Mouse (Mus musculus) B cell, adult 2 months (primary cell): ENCODE measurements around the gene Btnl1.

Experiments used
- DNase-seq, 2 experiments: peaks; one replicate each; pipeline ENCODE4 v3.0.0; 2022

Gene Btnl1

GRCm38 (mm10) chr17:34376847-34377246 is at the start of gene Btnl1:
TSS of gene Btnl1 (plus strand) at chr17:34377132.
- no peak for DNase-seq

- peak; percentile 69 to 74 for DNase-seq
These were observed 47.1 kb upstream of the Btnl1 start for GRCm38 (mm10) chr17:34329807-34330206.

GRCm38 (mm10) chr17:34331200-34331599 is 45.7 kb upstream of the Btnl1 start:
- DNase-seq = peak in 1 of 2 experiments; percentile 20

GRCm38 (mm10) chr17:34340619-34341402 is 36.1 kb upstream of the Btnl1 start:
- DNase-seq = peak; percentile 53 to 56

- DNase-seq = peak; percentile 56 to 59
These were observed 32.0 kb upstream of the Btnl1 start for GRCm38 (mm10) chr17:34344882-34345281.

GRCm38 (mm10) chr17:34345486-34345885 is 31.4 kb upstream of the Btnl1 start:
- DNase-seq = peak; percentile 57 to 65

GRCm38 (mm10) chr17:34346041-34346440 is 30.9 kb upstream of the Btnl1 start:
- peak; percentile 60 to 65 for DNase-seq

- peak; percentile 89 to 94 for DNase-seq
These were observed 29.2 kb upstream of the Btnl1 start for GRCm38 (mm10) chr17:34347606-34348308.

- DNase-seq = peak; percentile 94 to 95
These were observed 27.5 kb upstream of the Btnl1 start for GRCm38 (mm10) chr17:34349429-34349828.

GRCm38 (mm10) chr17:34354539-34354938 is 22.4 kb upstream of the Btnl1 start, which contains the start of gene Btnl2:
TSS of gene Btnl2 (plus strand) at chr17:34354822.
- DNase-seq = no peak

GRCm38 (mm10) chr17:34354940-34355339 is 22.0 kb upstream of the Btnl1 start:
- peak; percentile 81 to 85 for DNase-seq

GRCm38 (mm10) chr17:34362954-34363546 is 13.9 kb upstream of the Btnl1 start:
- peak; percentile 45 to 57 for DNase-seq

GRCm38 (mm10) chr17:34363676-34364310 is 13.1 kb upstream of the Btnl1 start:
- no peak for DNase-seq

- no peak for DNase-seq
These were observed 11.9 kb upstream of the Btnl1 start for GRCm38 (mm10) chr17:34365031-34365430.

- no peak for DNase-seq
These were observed 6.4 kb upstream of the Btnl1 start for GRCm38 (mm10) chr17:34370563-34370962.

GRCm38 (mm10) chr17:34373055-34373709 is 3.8 kb upstream of the Btnl1 start:
- DNase-seq = no peak

GRCm38 (mm10) chr17:34377450-34378209 is 698 bp downstream of the Btnl1 start:
- peak; percentile 35 for DNase-seq

GRCm38 (mm10) chr17:34378716-34379115 is 1.8 kb downstream of the Btnl1 start:
- peak; percentile 51 to 53 for DNase-seq

GRCm38 (mm10) chr17:34379451-34379850 is 2.5 kb downstream of the Btnl1 start:
- no peak for DNase-seq

GRCm38 (mm10) chr17:34381876-34382275 is 4.9 kb downstream of the Btnl1 start:
- DNase-seq = no peak

- peak; percentile 86 for DNase-seq
These were observed 6.3 kb downstream of the Btnl1 start for GRCm38 (mm10) chr17:34383212-34383611.

- no peak for DNase-seq
These were observed 7.8 kb downstream of the Btnl1 start for GRCm38 (mm10) chr17:34384699-34385098.
